Mouse (Mus musculus): ENCODE data around the gene Inafm2. TPM values are rescaled to one million over a fixed set of nuclear protein-coding genes. Genes with fewer than 3 reads are reported as not detected.

Inafm2 gene
- polyA plus RNA-seq, 1 experiment from 2014 or later, result 23.5 TPM

- Histone ChIP-seq H3K9me3 (no peaks in the 10 kb centered on the region), H3K4me3 (peak within 1 kb of the TSS; percentile 55), H3K9ac (peak within 1 kb of the TSS; percentile 81), H3K4me2 (peak within 1 kb of the TSS; percentile 71), H3K4me1 (replicated peaks) (peaks cover 34% of the 10 kb centered on the region), H3K36me3 (no peaks in the 10 kb centered on the region), H3K27ac (peak within 1 kb of the TSS; percentile 91), H3K27me3 (no peaks in the 10 kb centered on the region)
- peak; percentile 95 for ATAC-seq (ENCODE audit: low FRiP score)
- 11% methylated on average over 39 of the region's 39 CpGs for WGBS
Observed at GRCm38 (mm10) chr2:118779504-118780480, 34.2 kb downstream of the Inafm2 start, which contains the start of gene Disp2. Gene Disp2, plus strand, starts transcription at chr2:118779719.

DNA sequence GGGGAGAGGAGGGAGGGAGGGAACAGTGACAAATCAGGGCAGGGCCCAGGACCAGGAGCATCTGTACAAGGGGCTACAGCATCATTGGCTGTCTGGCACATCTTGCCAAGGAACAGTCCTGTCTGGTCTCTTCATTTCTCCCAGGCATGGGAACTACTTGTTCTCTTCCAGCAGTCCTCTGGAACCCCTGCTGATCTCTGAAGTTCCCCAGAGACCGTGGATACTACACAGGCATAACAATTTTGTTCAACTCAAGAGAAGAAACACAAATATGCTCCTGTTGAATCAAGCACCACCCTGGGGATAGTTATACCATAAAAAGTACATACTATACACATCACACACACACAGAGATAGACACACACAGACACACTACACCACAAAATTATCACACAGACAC, 35.6 kb downstream of the Inafm2 start:
- Histone ChIP-seq H3K36me3 (peaks cover 12% of the 10 kb centered on the region), H3K27ac (0 out of 2 replicates have a peak overlapping the region, but pooled peaks have one; percentile 35), H3K4me2 (peak overlapping the region; percentile 71), H3K9ac (peak overlapping the region; percentile 81; the same call in 1 of the 2 replicates), H3K4me3 (peak overlapping the region; percentile 55; the same call in 1 of the 2 replicates), H3K9me3 (no peaks in the 10 kb centered on the region), H3K27me3 (0 out of 2 replicates have a peak, but pooled peaks cover 5% of the 10 kb centered on the region), H3K4me1 (replicated peaks) (peaks cover 24% of the 10 kb centered on the region)
- no peak for ATAC-seq (ENCODE audit: low FRiP score)
- WGBS, result 40% methylated on average over 1 of the region's 1 CpGs

GRCm38 (mm10) chr2:118782303-118782702, 36.7 kb downstream of the Inafm2 start:
- WGBS, result 80% methylated on average over 4 of the region's 4 CpGs
- no peak overlapping the region for H3K9ac ChIP-seq
- H3K27ac ChIP-seq, result no peak overlapping the region
- H3K36me3 ChIP-seq, result peaks cover 24% of the 10 kb centered on the region
- H3K4me1 ChIP-seq (replicated peaks), result peaks cover 23% of the 10 kb centered on the region
- H3K4me3 ChIP-seq, result no peak overlapping the region
- ATAC-seq (ENCODE audit: low FRiP score), result no peak
- H3K27me3 ChIP-seq, result peaks cover 16% of the 10 kb centered on the region
- no peaks in the 10 kb centered on the region for H3K9me3 ChIP-seq
- H3K4me2 ChIP-seq, result no peak overlapping the region

- Histone ChIP-seq H3K4me2 (no peak overlapping the region), H3K9ac (no peak overlapping the region), H3K36me3 (peaks cover 31% of the 10 kb centered on the region), H3K4me3 (no peak overlapping the region), H3K27me3 (peaks cover 23% of the 10 kb centered on the region), H3K9me3 (no peaks in the 10 kb centered on the region), H3K4me1 (replicated peaks) (peaks cover 23% of the 10 kb centered on the region), H3K27ac (no peak overlapping the region)
- 69% methylated on average over 5 of the region's 5 CpGs for WGBS
- ATAC-seq (ENCODE audit: low FRiP score), result no peak
Observed at GRCm38 (mm10) chr2:118783093-118783492, 37.5 kb downstream of the Inafm2 start.

DNA sequence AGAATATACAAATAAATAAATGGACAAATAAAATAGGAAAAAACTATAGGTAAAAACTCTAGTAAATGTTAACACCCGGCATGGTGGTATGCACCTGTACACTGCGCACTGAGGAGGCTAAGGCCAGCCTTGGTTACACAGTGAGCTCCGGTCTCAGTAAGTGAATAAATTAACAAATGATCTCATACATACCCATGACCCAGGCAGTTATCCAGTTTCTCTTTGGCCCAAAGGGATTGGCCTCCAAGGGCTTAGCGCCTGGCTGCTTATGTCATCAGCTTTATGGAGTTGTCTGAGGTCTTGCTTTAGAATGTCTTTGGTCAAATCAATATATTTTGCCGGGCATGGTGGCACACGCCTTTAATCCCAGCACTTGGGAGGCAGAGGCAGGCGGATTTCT, 38.1 kb downstream of the Inafm2 start:
- Histone ChIP-seq H3K27ac (no peak overlapping the region), H3K9ac (no peak overlapping the region), H3K4me1 (replicated peaks) (peaks cover 23% of the 10 kb centered on the region), H3K36me3 (peaks cover 35% of the 10 kb centered on the region), H3K4me2 (no peak overlapping the region), H3K9me3 (no peaks in the 10 kb centered on the region), H3K4me3 (no peak overlapping the region), H3K27me3 (peaks cover 24% of the 10 kb centered on the region)
- WGBS, result 93% methylated on average over 7 of the region's 7 CpGs
- ATAC-seq (ENCODE audit: low FRiP score), result no peak

- 86% methylated on average over 5 of the region's 5 CpGs for WGBS
- Histone ChIP-seq H3K4me1 (replicated peaks) (peaks cover 10% of the 10 kb centered on the region; the same call in 1 of the 2 replicates), H3K36me3 (peaks cover 62% of the 10 kb centered on the region), H3K4me3 (no peak overlapping the region), H3K27me3 (peaks cover 40% of the 10 kb centered on the region), H3K27ac (no peak overlapping the region), H3K4me2 (no peak overlapping the region), H3K9ac (no peak overlapping the region), H3K9me3 (no peaks in the 10 kb centered on the region)
- ATAC-seq (ENCODE audit: low FRiP score), result no peak
Observed at GRCm38 (mm10) chr2:118786525-118786924, 41.0 kb downstream of the Inafm2 start.

DNA sequence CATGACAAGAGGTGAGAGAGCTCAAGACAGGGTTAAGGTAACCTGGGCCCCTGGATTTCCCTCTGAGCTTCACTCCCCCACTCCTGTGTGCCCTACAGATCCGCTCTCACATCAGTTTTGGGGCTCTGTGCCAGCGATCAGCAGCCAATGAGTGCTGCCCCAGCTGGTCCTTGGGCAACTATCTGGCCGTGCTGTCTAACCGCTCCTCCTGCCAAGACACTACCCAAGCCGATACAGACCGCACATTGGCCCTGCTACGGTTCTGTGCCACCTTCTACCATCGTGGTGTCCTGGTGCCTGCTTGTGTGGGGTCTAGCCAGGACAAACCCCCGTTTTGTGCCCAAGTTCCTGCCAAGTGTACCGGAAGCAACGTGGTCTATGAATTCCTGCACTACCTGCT, 43.9 kb downstream of the Inafm2 start:
- ATAC-seq (ENCODE audit: low FRiP score), result no peak
- peaks cover 91% of the 10 kb centered on the region for H3K36me3 ChIP-seq
- whole genome bisulfite sequencing, result 83% methylated on average over 11 of the region's 11 CpGs

GRCm38 (mm10) chr2:118790221-118790550, 44.6 kb downstream of the Inafm2 start:
- no peak; the same call in 1 of the 2 replicates for ATAC-seq (ENCODE audit: low FRiP score)
- peaks cover 10% of the 10 kb centered on the region; the same call in 1 of the 2 replicates for H3K4me1 ChIP-seq (replicated peaks)
- no peaks in the 10 kb centered on the region for H3K9me3 ChIP-seq
- 53% methylated on average over 12 of the region's 12 CpGs for WGBS
- H3K36me3 ChIP-seq, result peaks cover 88% of the 10 kb centered on the region
- no peak overlapping the region; the same call in 1 of the 2 replicates for H3K4me3 ChIP-seq
- peaks cover 50% of the 10 kb centered on the region for H3K27me3 ChIP-seq
- peak overlapping the region; percentile 26; the same call in 1 of the 2 replicates for H3K4me2 ChIP-seq
- no peak overlapping the region for H3K9ac ChIP-seq
- no peak overlapping the region for H3K27ac ChIP-seq

More for the DNA sequence above, 43.9 kb downstream of the Inafm2 start:
- Histone ChIP-seq H3K27ac (no peak overlapping the region), H3K9ac (no peak overlapping the region), H3K4me2 (no peak overlapping the region), H3K4me1 (replicated peaks) (peaks cover 10% of the 10 kb centered on the region; the same call in 1 of the 2 replicates), H3K27me3 (peaks cover 50% of the 10 kb centered on the region), H3K4me3 (no peak overlapping the region), H3K9me3 (no peaks in the 10 kb centered on the region)

- H3K9me3 ChIP-seq, result no peaks in the 10 kb centered on the region
- peak overlapping the region; percentile 26; the same call in 1 of the 2 replicates for H3K4me2 ChIP-seq
- peaks cover 48% of the 10 kb centered on the region for H3K27me3 ChIP-seq
- WGBS, result 24% methylated on average over 44 of the region's 44 CpGs
- no peak overlapping the region; the same call in 1 of the 2 replicates for H3K4me3 ChIP-seq
- H3K27ac ChIP-seq, result no peak overlapping the region
- H3K4me1 ChIP-seq (replicated peaks), result peaks cover 10% of the 10 kb centered on the region; the same call in 1 of the 2 replicates
- peaks cover 83% of the 10 kb centered on the region for H3K36me3 ChIP-seq
- peak; percentile 61 for ATAC-seq (ENCODE audit: low FRiP score)
- H3K9ac ChIP-seq, result no peak overlapping the region
Observed at GRCm38 (mm10) chr2:118790551-118791525, 45.3 kb downstream of the Inafm2 start.

GRCm38 (mm10) chr2:118791591-118792258, 46.2 kb downstream of the Inafm2 start:
- Histone ChIP-seq H3K9me3 (no peaks in the 10 kb centered on the region), H3K36me3 (peaks cover 74% of the 10 kb centered on the region), H3K4me3 (no peak overlapping the region), H3K9ac (no peak overlapping the region), H3K27me3 (peaks cover 40% of the 10 kb centered on the region), H3K27ac (no peak overlapping the region), H3K4me2 (no peak overlapping the region), H3K4me1 (replicated peaks) (peaks cover 10% of the 10 kb centered on the region; the same call in 1 of the 2 replicates)
- 95% methylated on average over 26 of the region's 26 CpGs for WGBS
- no peak for ATAC-seq (ENCODE audit: low FRiP score)

GRCm38 (mm10) chr2:118792259-118792613, 46.7 kb downstream of the Inafm2 start:
- Histone ChIP-seq H3K4me2 (no peak overlapping the region), H3K27me3 (peaks cover 35% of the 10 kb centered on the region), H3K9ac (no peak overlapping the region), H3K4me1 (replicated peaks) (peaks cover 10% of the 10 kb centered on the region; the same call in 1 of the 2 replicates), H3K9me3 (no peaks in the 10 kb centered on the region), H3K4me3 (no peak overlapping the region), H3K36me3 (peaks cover 69% of the 10 kb centered on the region), H3K27ac (no peak overlapping the region)
- WGBS, result 91% methylated on average over 4 of the region's 4 CpGs
- no peak for ATAC-seq (ENCODE audit: low FRiP score)
